Mouse (Mus musculus): ENCODE measurements around the gene Tusc1.

DNA sequence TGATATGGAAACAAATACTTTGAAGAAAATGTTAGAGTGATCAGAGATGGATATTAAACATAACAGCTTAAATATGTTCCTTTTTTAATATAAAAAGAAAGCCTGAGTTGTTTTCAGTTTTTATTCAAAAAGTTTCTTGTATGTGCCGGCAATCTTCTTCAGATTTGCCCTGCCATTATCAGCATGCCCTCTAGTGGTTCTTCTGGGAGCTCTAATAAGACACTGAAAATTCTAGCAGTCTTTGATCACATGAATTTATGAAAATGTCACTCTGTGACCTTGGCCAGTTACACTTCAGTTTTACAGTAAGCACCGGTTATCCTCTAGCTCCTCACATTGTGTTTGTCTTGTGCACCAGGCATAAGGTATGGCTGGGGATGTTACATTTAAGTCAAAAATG is 17.6 kb upstream of the Tusc1 start:
- TF ChIP-seq POLR2A (IDR thresholded peaks at IDR 0.05; ENCODE audit: control insufficient read depth in 1 of 2, insufficient read depth in 1 of 2, low read depth in 1 of 2, low read length in 2 of 2, poor library complexity in 1 of 2) (no peak), HCFC1 (IDR thresholded peaks at IDR 0.05; ENCODE audit: low read depth, low read length) (no peak), GATA1 (IDR thresholded peaks at IDR 0.05; ENCODE audit: low read depth, low read length) (no peak)
